8 mouse cellular contexts compared by ENCODE assay signal in the genomic region with DNA sequence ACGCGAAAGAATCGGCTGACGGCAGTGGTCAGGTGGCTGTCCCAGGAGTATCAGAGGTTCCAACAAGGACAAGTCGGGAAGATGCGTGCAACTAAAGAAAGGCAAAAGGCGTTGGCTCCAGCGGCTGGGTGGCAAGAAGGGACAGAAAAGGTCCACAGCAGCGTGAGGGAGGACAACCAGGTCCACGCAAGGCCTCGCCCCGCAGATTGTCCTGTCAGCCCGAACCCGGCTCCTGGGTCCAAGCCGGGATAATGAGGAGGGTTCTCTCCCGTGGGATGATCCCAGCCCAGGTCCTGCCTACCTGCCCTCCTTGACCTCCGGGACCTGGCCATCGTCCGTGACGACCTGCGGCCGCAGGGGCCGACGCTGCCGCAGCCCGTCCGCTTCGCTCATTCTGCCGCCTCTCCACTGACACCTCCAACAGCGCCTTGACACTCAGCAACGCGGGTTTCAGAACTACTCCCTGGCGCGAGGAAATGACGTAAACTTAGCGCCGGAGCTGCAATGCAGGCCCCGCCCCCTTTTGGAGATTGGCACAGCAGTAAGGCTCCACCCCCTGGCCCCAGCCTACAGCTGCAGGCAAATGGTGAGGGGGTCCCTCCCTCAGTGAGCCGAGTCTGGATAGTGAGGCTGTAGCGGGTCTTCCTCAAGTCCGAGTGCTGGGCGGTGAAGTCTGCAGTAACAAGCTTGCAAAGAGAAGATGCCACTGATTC. TPM values are rescaled to one million over a fixed set of nuclear protein-coding genes. Genes with fewer than 3 reads are reported as not detected.
DNase-seq lines count a peak whose midpoint lies in the region; ATAC-seq and TF ChIP-seq lines count a peak whose summit lies in the region.

Gene Apmap, minus strand, starts transcription at position 481 of the 713 bp plus-strand sequence.

- peak within 1 kb of the TSS; percentile 50 for H3K27ac ChIP-seq in MEL (ENCODE audit: control insufficient read depth, low read depth, low read length)
- peak within 1 kb of the TSS; percentile 71 for H3K27ac ChIP-seq in cerebellum, adult 2 months (ENCODE audit: insufficient read depth, low read length)
- peak within 1 kb of the TSS; percentile 27 for H3K27ac ChIP-seq in lung, embryonic 16.5 days (ENCODE audit: low read length)

- no peak; a peak in 1 of 6 replicates for TF ChIP-seq CTCF in MEL (IDR thresholded peaks at IDR 0.05 in 2 of 3, conservative IDR thresholded peaks at IDR 0.05 in 1 of 3; ENCODE audit: control insufficient read depth in 1 of 3, insufficient read depth in 1 of 3, low read depth in 2 of 3, low read length in 3 of 3, poor library complexity in 1 of 3, severe bottlenecking in 1 of 3)
- TF ChIP-seq CTCF in cerebellum, adult 2 months (IDR thresholded peaks at IDR 0.05; ENCODE audit: borderline replicate concordance, insufficient read depth, low read depth, low read length): no peak; the same call in 1 of the 2 replicates

- ATAC-seq in hematopoietic stem cell, adult 5-6 weeks (replicated peaks in 1 of 2; ENCODE audit: insufficient read depth in 1 of 2, low FRiP score in 2 of 2, low TSS enrichment in 1 of 2, low read depth in 1 of 2, poor library complexity in 2 of 2, severe bottlenecking in 2 of 2): peak; percentile 94 to 99
- peak; percentile 99 for ATAC-seq in lung, embryonic 16.5 days (ENCODE audit: low read depth)

- 1% methylated on average over 42 of the region's 42 CpGs for WGBS in cerebellum, adult 2 months
- WGBS in lung, embryonic 16.5 days: 0% methylated on average over 42 of the region's 42 CpGs

- no peak for TF ChIP-seq EP300 in MEL (IDR thresholded peaks at IDR 0.05; ENCODE audit: low read depth in 1 of 2, low read length in 2 of 2)

- peak; percentile 98 for DNase-seq in MEL (ENCODE audit: low read depth, low spot score)
- DNase-seq in cerebellum, adult 2 months: peak; percentile 96 to 97
- peak; percentile 95 for DNase-seq in forelimb bud, embryonic 11.5 days (ENCODE audit: low read depth, low spot score)
- DNase-seq in layer of hippocampus, adult 9-10 months (ENCODE audit: low spot score): peak; percentile 94
- peak; percentile 91 for DNase-seq in ovary, postnatal 10 days (ENCODE audit: low spot score)
- peak; percentile 97 to 99 for DNase-seq in thymus, postnatal 10 days (ENCODE audit: low spot score in 2 of 2)

- TF ChIP-seq RAD21 in MEL (IDR thresholded peaks at IDR 0.05; ENCODE audit: low read depth, low read length): no peak

- peak within 1 kb of the TSS; percentile 88 for H3K4me2 ChIP-seq in lung, embryonic 16.5 days (ENCODE audit: low read depth, low read length)

- H3K4me3 ChIP-seq in MEL (ENCODE audit: control insufficient read depth in 1 of 2, insufficient read depth in 1 of 2, low read depth in 2 of 2, low read length in 2 of 2): peak within 1 kb of the TSS; percentile 71 to 82
- H3K4me3 ChIP-seq in cerebellum, adult 2 months (replicated peaks; ENCODE audit: insufficient read depth, low read depth, low read length): peak within 1 kb of the TSS; percentile 82
- H3K4me3 ChIP-seq in lung, embryonic 16.5 days (ENCODE audit: low read length): peak within 1 kb of the TSS; percentile 96

- TF ChIP-seq POLR2A in MEL (IDR thresholded peaks at IDR 0.05; ENCODE audit: control insufficient read depth in 1 of 2, insufficient read depth in 1 of 2, low read depth in 1 of 2, low read length in 2 of 2, poor library complexity in 1 of 2): peak; percentile 48 to 82; a peak in 2 of 4 replicates
- peak; percentile 86 for TF ChIP-seq POLR2A in cerebellum, adult 2 months (IDR thresholded peaks at IDR 0.05; ENCODE audit: borderline replicate concordance, insufficient read depth, low read length)

- peaks cover 0 to 10% of the 10 kb centered on the region in 2 experiments; a peak in 3 of 4 replicates for H3K4me1 ChIP-seq in MEL (ENCODE audit: control insufficient read depth in 1 of 2, insufficient read depth in 2 of 2, low read length in 2 of 2)
- peaks cover 3% of the 10 kb centered on the region; the same call in 1 of the 2 replicates for H3K4me1 ChIP-seq in cerebellum, adult 2 months (ENCODE audit: control insufficient read depth, insufficient read depth, low read length)
- peaks cover 4% of the 10 kb centered on the region for H3K4me1 ChIP-seq in lung, embryonic 16.5 days (replicated peaks; ENCODE audit: control insufficient read depth, insufficient read depth, low read length)

- H3K9me3 ChIP-seq in MEL (replicated peaks; ENCODE audit: insufficient read depth, low read length): no peaks in the 10 kb centered on the region
- no peaks in the 10 kb centered on the region for H3K9me3 ChIP-seq in lung, embryonic 16.5 days (ENCODE audit: control insufficient read depth, low read length)

- peaks cover 11% of the 10 kb centered on the region for H3K79me2 ChIP-seq in MEL (ENCODE audit: control insufficient read depth, insufficient read depth, low read length, poor library complexity)

- H3K36me3 ChIP-seq in MEL (ENCODE audit: control insufficient read depth in 1 of 2, insufficient read depth in 2 of 2, low read length in 2 of 2): peaks cover 0 to 4% of the 10 kb centered on the region in 2 experiments; a peak in 2 of 4 replicates
- H3K36me3 ChIP-seq in lung, embryonic 16.5 days (ENCODE audit: control insufficient read depth, insufficient read depth, low read length): no peaks in the 10 kb centered on the region

- peak within 1 kb of the TSS; percentile 84 for H3K9ac ChIP-seq in MEL (ENCODE audit: control insufficient read depth, low read depth, low read length, poor library complexity, severe bottlenecking)
- peak within 1 kb of the TSS; percentile 90 for H3K9ac ChIP-seq in lung, embryonic 16.5 days (ENCODE audit: low read length)

- H3K27me3 ChIP-seq in MEL (ENCODE audit: control insufficient read depth in 1 of 2, insufficient read depth in 2 of 2, low read length in 2 of 2): no peaks in the 10 kb centered on the region
- no peaks in the 10 kb centered on the region for H3K27me3 ChIP-seq in cerebellum, adult 2 months (ENCODE audit: control insufficient read depth, insufficient read depth, low read length)
- H3K27me3 ChIP-seq in lung, embryonic 16.5 days (ENCODE audit: control insufficient read depth, insufficient read depth, low read depth, low read length): no peaks in the 10 kb centered on the region

TF ChIP-seq in MEL, 35 proteins besides CTCF, POLR2A, EP300 and RAD21:
- no peak for TF ChIP-seq ZNF384 (IDR thresholded peaks at IDR 0.05; ENCODE audit: low read depth, low read length)
- TF ChIP-seq BHLHE40 (IDR thresholded peaks at IDR 0.05; ENCODE audit: borderline replicate concordance, low read depth, low read length): no peak
- no peak for TF ChIP-seq ZMIZ1 (IDR thresholded peaks at IDR 0.05; ENCODE audit: low read depth, low read length)
- peak; percentile 77 for TF ChIP-seq MAX (IDR thresholded peaks at IDR 0.05; ENCODE audit: low read length)
- no peak for TF ChIP-seq MYB (IDR thresholded peaks at IDR 0.05; ENCODE audit: low read depth, low read length)
- TF ChIP-seq GATA1 (IDR thresholded peaks at IDR 0.05; ENCODE audit: low read depth, low read length): no peak
- TF ChIP-seq NELFE (IDR thresholded peaks at IDR 0.05; ENCODE audit: low read depth, low read length): peak; percentile 65
- peak; percentile 91 for TF ChIP-seq HCFC1 (IDR thresholded peaks at IDR 0.05; ENCODE audit: low read depth, low read length)
- no peak for TF ChIP-seq MYC (IDR thresholded peaks at IDR 0.05; ENCODE audit: low read depth, low read length)
- TF ChIP-seq SIN3A (IDR thresholded peaks at IDR 0.05; ENCODE audit: low read length): peak; percentile 98
- TF ChIP-seq MAFK (IDR thresholded peaks at IDR 0.05; ENCODE audit: borderline replicate concordance, low read depth, low read length): no peak
- TF ChIP-seq UBTF (IDR thresholded peaks at IDR 0.05; ENCODE audit: borderline replicate concordance, insufficient read depth, low read depth, low read length): no peak
- TF ChIP-seq USF2 (IDR thresholded peaks at IDR 0.05; ENCODE audit: borderline replicate concordance in 1 of 2, insufficient read depth in 1 of 2, low read depth in 1 of 2, low read length in 2 of 2): no peak
- no peak for TF ChIP-seq POLR2AphosphoS5 (IDR thresholded peaks at IDR 0.05; ENCODE audit: borderline replicate concordance, low read depth, low read length)
- no peak for TF ChIP-seq GABPA (IDR thresholded peaks at IDR 0.05; ENCODE audit: low read depth, low read length)
- TF ChIP-seq SMC3 (IDR thresholded peaks at IDR 0.05; ENCODE audit: low read depth, low read length): no peak
- TF ChIP-seq TBP (IDR thresholded peaks at IDR 0.05; ENCODE audit: low read depth, low read length): peak; percentile 52; the same call in 1 of the 2 replicates
- 0 out of 2 replicates have a peak, but pooled peaks have one; percentile 25 for TF ChIP-seq TCF12 (IDR thresholded peaks at IDR 0.05; ENCODE audit: low read depth, low read length)
- no peak for TF ChIP-seq ZKSCAN1 (IDR thresholded peaks at IDR 0.05; ENCODE audit: low read depth, low read length)
- 0 out of 2 replicates have a peak, but pooled peaks have one; percentile 7 for TF ChIP-seq E2F4 (IDR thresholded peaks at IDR 0.05; ENCODE audit: borderline replicate concordance, low read depth, low read length)
- TF ChIP-seq MXI1 (IDR thresholded peaks at IDR 0.05; ENCODE audit: low read depth, low read length): peak; percentile 99

RNA-seq across cellular contexts. Expression of gene Apmap, which starts in this region (rescaled TPM):
- total RNA-seq in MEL (2012; rRNA removed): 21.3 and 26.4 TPM in 2 replicates
- polyA plus RNA-seq in MEL (2012; ENCODE audit: insufficient read depth in 1 of 2, insufficient read length in 2 of 2, low read depth in 1 of 2, low replicate concordance in 2 of 2, missing spikeins in 1 of 2): 10 to 100 TPM in 1 of 2 experiments, not detected in 1; 29.4 TPM
- 83.3 and 92.0 TPM in 2 replicates for polyA plus RNA-seq in cerebellum, adult 2 months (2012; rRNA removed)
- 40.0 and 48.2 TPM in 2 replicates for total RNA-seq in hematopoietic stem cell, adult 5-6 weeks (2017)
- 56.6 and 57.2 TPM in 2 replicates for polyA plus RNA-seq in lung, embryonic 16.5 days (2015; fragmentation: Nextera tagmentation; extraction: Ambion mirVana)

Comparison
In these comparisons a context has a peak if more than half of its experiments do, and no peak if none do; other contexts are left out.
1. Peak in every context shown above with its lines: DNase-seq, ATAC-seq, H3K4me3 ChIP-seq and H3K27ac ChIP-seq.